Mouse (Mus musculus) midbrain, embryonic 11.5 days (tissue): ENCODE data around the gene Tnr. TPM values are rescaled to one million over a fixed set of nuclear protein-coding genes. Genes with fewer than 3 reads are reported as not detected.

Experiments used
- ATAC-seq: fragments of 200-750 bp; cut with Nextera tagmentation; 2 replicates; pipeline ENCODE4 v1.8.0; 2017; ENCODE audit warnings: moderate TSS enrichment, moderate library complexity; ENCODE audit not compliant: low FRiP score
- DNase-seq: peaks from one replicate; pipeline ENCODE4 v3.0.0; 2015; ENCODE audit warnings: low spot score; ENCODE audit errors: missing footprints
- H3K27ac ChIP-seq: fragments of 300-500 bp; sonication (generic); 2 replicates; pipeline ENCODE4 v1.5.1; 2014; ENCODE audit warnings: low read depth, low read length
- H3K27me3 ChIP-seq: fragments of 300-500 bp; sonication (generic); 2 replicates; pipeline ENCODE4 v1.6.1; 2014; ENCODE audit warnings: mild to moderate bottlenecking, low read length, moderate library complexity, mixed read lengths; ENCODE audit not compliant: control insufficient read depth, insufficient read depth
- H3K36me3 ChIP-seq: fragments of 300-500 bp; sonication (generic); 2 replicates; pipeline ENCODE4 v1.6.1; 2014; ENCODE audit warnings: mild to moderate bottlenecking, low read length, moderate library complexity, mixed read lengths; ENCODE audit not compliant: control insufficient read depth, insufficient read depth
- H3K4me1 ChIP-seq: fragments of 300-500 bp; sonication (generic); 2 replicates; pipeline ENCODE4 v1.6.1; 2014; ENCODE audit warnings: low read length; ENCODE audit not compliant: control insufficient read depth, insufficient read depth
- H3K4me2 ChIP-seq: fragments of 300-500 bp; sonication (generic); 2 replicates; pipeline ENCODE4 v1.6.1; 2014; ENCODE audit warnings: mild to moderate bottlenecking, moderate library complexity
- H3K4me3 ChIP-seq: fragments of 300-500 bp; sonication (generic); 2 replicates; pipeline ENCODE4 v1.5.1; 2014; ENCODE audit warnings: low read depth, low read length
- H3K9ac ChIP-seq: fragments of 300-500 bp; sonication (generic); 2 replicates; pipeline ENCODE4 v1.6.1; 2014; ENCODE audit warnings: low read length
- H3K9me3 ChIP-seq: fragments of 300-500 bp; sonication (generic); 2 replicates; pipeline ENCODE4 v1.6.1; 2016; ENCODE audit warnings: low read length; ENCODE audit not compliant: control insufficient read depth
- WGBS: fragments of 180-500 bp; shearing (Covaris S2); extraction: QIAGEN DNeasy Blood & Tissue Kit; methylation state at CpG from one replicate; pipeline ENCODE4 v1.1.7; 2014; 5-methylcytosine and 5-hydroxymethylcytosine counted together
- polyA plus RNA-seq: library from polyadenylated mRNA; unstranded; fragments of >200 nt; fragmentation: Nextera tagmentation; extraction: Ambion mirVana; gene quantifications from 2 replicates; pipeline ENCODE4 v1.2.1, GENCODE M21; 2014

Tnr gene
- polyA plus RNA-seq, 1 experiment from 2014 or later: 0.16 TPM

GRCm38 (mm10) chr1:159519206-159519605, 4.4 kb upstream of the Tnr start:
- H3K9ac ChIP-seq: no peak overlapping the region
- no peak overlapping the region for H3K4me2 ChIP-seq
- H3K27ac ChIP-seq: no peak overlapping the region
- no peaks in the 10 kb centered on the region for H3K9me3 ChIP-seq
- no peaks in the 10 kb centered on the region for H3K27me3 ChIP-seq
- H3K36me3 ChIP-seq: no peaks in the 10 kb centered on the region
- WGBS: 65% methylated on average over 1 of the region's 1 CpGs
- no peak for ATAC-seq
- peak; percentile 23 for DNase-seq
- H3K4me3 ChIP-seq: no peak overlapping the region
- H3K4me1 ChIP-seq: peaks cover 4% of the 10 kb centered on the region; the same call in 1 of the 2 replicates

DNA sequence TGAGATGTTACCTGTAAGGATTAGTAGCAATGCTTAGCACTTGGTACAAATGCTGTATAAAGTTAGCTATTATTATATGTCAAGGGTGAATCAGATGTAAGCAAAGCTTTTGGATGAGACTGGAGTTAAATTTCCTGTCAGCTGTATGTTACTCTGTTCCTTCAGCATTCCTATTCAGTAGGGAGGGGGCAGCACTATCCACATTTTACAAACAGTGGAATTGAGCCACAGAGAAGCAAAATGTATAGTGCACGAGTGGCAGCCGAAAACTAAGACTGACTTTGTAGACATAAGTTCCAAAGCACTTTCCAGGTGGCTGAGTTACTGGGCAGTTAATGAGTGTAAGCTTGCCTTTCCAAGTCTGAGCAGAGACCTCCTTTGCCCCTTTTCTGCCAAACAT, 500 bp upstream of the Tnr start:
- 56% methylated on average over 2 of the region's 2 CpGs for WGBS

GRCm38 (mm10) chr1:159524051-159524549, 531 bp downstream of the Tnr start:
- WGBS: 1% methylated on average over 18 of the region's 18 CpGs
- peak; percentile 76 for ATAC-seq
- peak; percentile 96 for DNase-seq

More for the DNA sequence above, 500 bp upstream of the Tnr start:
- no peak overlapping the region for H3K4me2 ChIP-seq
- H3K36me3 ChIP-seq: no peaks in the 10 kb centered on the region
- no peak overlapping the region for H3K4me3 ChIP-seq
- H3K27ac ChIP-seq: no peak overlapping the region
- H3K9ac ChIP-seq: no peak overlapping the region
- DNase-seq (no peak), ATAC-seq (no peak)
- no peaks in the 10 kb centered on the region for H3K27me3 ChIP-seq
- H3K9me3 ChIP-seq: no peaks in the 10 kb centered on the region
- peaks cover 6% of the 10 kb centered on the region; the same call in 1 of the 2 replicates for H3K4me1 ChIP-seq

GRCm38 (mm10) chr1:159532841-159533569, 9.4 kb downstream of the Tnr start:
- Histone ChIP-seq H3K9ac (no peak overlapping the region), H3K4me2 (no peak overlapping the region), H3K4me3 (no peak overlapping the region), H3K4me1 (peaks cover 13% of the 10 kb centered on the region), H3K27me3 (no peaks in the 10 kb centered on the region), H3K9me3 (no peaks in the 10 kb centered on the region), H3K27ac (no peak overlapping the region), H3K36me3 (no peaks in the 10 kb centered on the region)
- DNase-seq (no peak), ATAC-seq (no peak)
- WGBS: 56% methylated on average over 4 of the region's 4 CpGs

More at GRCm38 (mm10) chr1:159524051-159524549, 531 bp downstream of the Tnr start:
- H3K36me3 ChIP-seq: no peaks in the 10 kb centered on the region
- peaks cover 6% of the 10 kb centered on the region; the same call in 1 of the 2 replicates for H3K4me1 ChIP-seq
- H3K9ac ChIP-seq: peak overlapping the region; percentile 25; the same call in 1 of the 2 replicates
- no peaks in the 10 kb centered on the region for H3K9me3 ChIP-seq
- no peak overlapping the region for H3K27ac ChIP-seq
- peak overlapping the region; percentile 45 for H3K4me2 ChIP-seq
- H3K4me3 ChIP-seq: peak overlapping the region; percentile 19
- no peaks in the 10 kb centered on the region for H3K27me3 ChIP-seq

DNA sequence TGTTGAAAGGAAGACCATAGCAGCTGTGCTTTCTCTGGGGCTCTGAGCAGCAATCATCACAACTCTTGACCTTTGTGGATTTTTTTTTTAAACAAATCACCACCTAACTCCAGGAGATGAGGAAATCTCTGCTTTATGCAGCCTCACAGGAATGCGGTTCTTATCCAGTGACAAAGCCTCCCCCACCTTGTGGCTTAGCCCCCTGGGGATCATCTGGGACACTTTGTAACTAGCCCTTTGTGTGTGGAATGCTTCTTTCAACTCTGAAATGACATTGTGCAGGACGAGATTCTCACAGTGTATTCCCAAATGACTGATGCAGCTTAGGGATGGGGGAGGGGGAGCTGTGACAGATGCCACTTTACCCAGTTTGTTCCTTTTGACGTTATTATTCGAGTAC, 12.0 kb downstream of the Tnr start:
- DNase-seq (peak; percentile 88), ATAC-seq (no peak)
- no peak overlapping the region for H3K9ac ChIP-seq
- no peaks in the 10 kb centered on the region for H3K9me3 ChIP-seq
- no peaks in the 10 kb centered on the region for H3K36me3 ChIP-seq
- no peak overlapping the region for H3K4me3 ChIP-seq
- no peak overlapping the region for H3K4me2 ChIP-seq
- under 1% methylated on average over 4 of the region's 4 CpGs for WGBS
- H3K27me3 ChIP-seq: no peaks in the 10 kb centered on the region
- H3K4me1 ChIP-seq: peaks cover 16% of the 10 kb centered on the region
- H3K27ac ChIP-seq: no peak overlapping the region

GRCm38 (mm10) chr1:159537541-159537940, 14.0 kb downstream of the Tnr start:
- DNase-seq: no peak
- peak; percentile 19; the same call in 1 of the 2 replicates for ATAC-seq
- Histone ChIP-seq H3K36me3 (no peaks in the 10 kb centered on the region), H3K9me3 (no peaks in the 10 kb centered on the region), H3K4me3 (no peak overlapping the region), H3K27me3 (no peaks in the 10 kb centered on the region), H3K27ac (no peak overlapping the region), H3K9ac (no peak overlapping the region), H3K4me2 (no peak overlapping the region), H3K4me1 (peaks cover 16% of the 10 kb centered on the region)

GRCm38 (mm10) chr1:159538076-159538475, 14.5 kb downstream of the Tnr start:
- no peak overlapping the region for H3K4me2 ChIP-seq
- H3K9ac ChIP-seq: no peak overlapping the region
- no peaks in the 10 kb centered on the region for H3K27me3 ChIP-seq
- no peaks in the 10 kb centered on the region for H3K36me3 ChIP-seq
- H3K27ac ChIP-seq: no peak overlapping the region
- DNase-seq (peak; percentile 88), ATAC-seq (peak; percentile 68)
- no peaks in the 10 kb centered on the region for H3K9me3 ChIP-seq
- WGBS: 12% methylated on average over 7 of the region's 7 CpGs
- no peak overlapping the region for H3K4me3 ChIP-seq
- peaks cover 16% of the 10 kb centered on the region for H3K4me1 ChIP-seq

- Histone ChIP-seq H3K9ac (no peak overlapping the region), H3K4me3 (no peak overlapping the region), H3K27ac (no peak overlapping the region), H3K4me2 (no peak overlapping the region), H3K9me3 (no peaks in the 10 kb centered on the region), H3K27me3 (no peaks in the 10 kb centered on the region; the same call in 1 of the 2 replicates), H3K4me1 (peaks cover 3% of the 10 kb centered on the region; the same call in 1 of the 2 replicates), H3K36me3 (no peaks in the 10 kb centered on the region)
- 64% methylated on average over 9 of the region's 9 CpGs for WGBS
- peak; percentile 62; the same call in 1 of the 2 replicates for ATAC-seq
- DNase-seq: no peak
Measured at GRCm38 (mm10) chr1:159545470-159546145, 22.0 kb downstream of the Tnr start.

- 73% methylated on average over 10 of the region's 10 CpGs for WGBS
- Histone ChIP-seq H3K4me2 (no peak overlapping the region), H3K4me1 (peaks cover 7% of the 10 kb centered on the region), H3K4me3 (no peak overlapping the region), H3K27ac (no peak overlapping the region), H3K9ac (no peak overlapping the region), H3K27me3 (no peaks in the 10 kb centered on the region; the same call in 1 of the 2 replicates), H3K9me3 (no peaks in the 10 kb centered on the region), H3K36me3 (no peaks in the 10 kb centered on the region)
- ATAC-seq (peak; percentile 17; the same call in 1 of the 2 replicates), DNase-seq (peak; percentile 82)
Measured at GRCm38 (mm10) chr1:159551036-159551435, 27.5 kb downstream of the Tnr start.
